Mouse (Mus musculus) thymus, adult 2 months (tissue): ENCODE measurements around the gene Hnrnpul1. TPM values are rescaled to one million over a fixed set of nuclear protein-coding genes. Genes with fewer than 3 reads are reported as not detected.
A peak's percentile ranks its signal among the peaks of the same experiment; 100 is the strongest.

Experiments
- DNase-seq: peaks from one replicate; pipeline ENCODE4 v3.0.0; 2021
- H3K27ac ChIP-seq: fragments of 200-500 bp; 2 replicates; pipeline ENCODE4 v1.5.1; 2012; ENCODE audit warnings: low read length, control low read depth; ENCODE audit not compliant: control insufficient read depth, insufficient read depth
- H3K27me3 ChIP-seq: fragments of 200-500 bp; 2 replicates; pipeline ENCODE4 v1.6.1; 2012; ENCODE audit warnings: mild to moderate bottlenecking, low read length, moderate library complexity, mixed read lengths; ENCODE audit not compliant: control insufficient read depth, insufficient read depth
- H3K36me3 ChIP-seq: fragments of 200-500 bp; 2 replicates; pipeline ENCODE4 v1.6.1; 2012; ENCODE audit warnings: mild to moderate bottlenecking, low read length, moderate library complexity; ENCODE audit not compliant: control insufficient read depth, insufficient read depth
- H3K4me1 ChIP-seq: fragments of 200-500 bp; replicated peaks from 2 replicates; pipeline ENCODE4 v1.6.1; 2012; ENCODE audit warnings: low read length; ENCODE audit not compliant: control insufficient read depth, insufficient read depth
- H3K4me3 ChIP-seq: fragments of 200-500 bp; 2 replicates; pipeline ENCODE4 v1.5.1; 2012; ENCODE audit warnings: mild to moderate bottlenecking, low read length, control low read depth, moderate library complexity; ENCODE audit not compliant: control insufficient read depth, insufficient read depth
- CTCF ChIP-seq: fragments of 200-500 bp; IDR thresholded peaks from 2 replicates; pipeline ENCODE4 v1.5.1; 2012; ENCODE audit warnings: mild to moderate bottlenecking, control low read depth, low read length, moderate library complexity, borderline replicate concordance; ENCODE audit not compliant: control insufficient read depth, poor library complexity, insufficient read depth; ENCODE audit errors: extremely low read depth
- POLR2A ChIP-seq: fragments of 200-500 bp; IDR thresholded peaks from 2 replicates; pipeline ENCODE4 v1.6.1; 2012; ENCODE audit warnings: mild to moderate bottlenecking, low read length, control low read depth, moderate library complexity; ENCODE audit not compliant: control insufficient read depth, poor library complexity, insufficient read depth; ENCODE audit errors: extremely low read depth
- WGBS: fragments of 180-500 bp; shearing (Covaris S2); methylation state at CpG from one replicate; pipeline ENCODE4 v1.1.7; 2018; 5-methylcytosine and 5-hydroxymethylcytosine counted together
- polyA plus RNA-seq: library from polyadenylated mRNA; depleted of rRNA; stranded (reverse); fragments of >200 nt; gene quantifications from 2 replicates; pipeline ENCODE4 v1.2.3, GENCODE M21; 2012

The Hnrnpul1 gene
- polyA plus RNA-seq, 1 experiment = 102 TPM

GRCm38 (mm10) chr7:25755468-25755833, 894 bp upstream of the Hnrnpul1 start:
- H3K27ac ChIP-seq = peak overlapping the region; percentile 74
- peaks cover 10% of the 10 kb centered on the region; the same call in 1 of the 2 replicates for H3K4me1 ChIP-seq
- TF ChIP-seq CTCF (no peak), POLR2A (no peak)
- H3K27me3 ChIP-seq = no peaks in the 10 kb centered on the region
- H3K4me3 ChIP-seq = peak overlapping the region; percentile 42
- WGBS = under 1% methylated on average over 15 of the region's 15 CpGs
- H3K36me3 ChIP-seq = peaks cover 5% of the 10 kb centered on the region
- peak; percentile 72 for DNase-seq

- H3K27me3 ChIP-seq = no peaks in the 10 kb centered on the region
- under 1% methylated on average over 30 of the region's 30 CpGs for WGBS
- TF ChIP-seq POLR2A = no peak; the same call in 1 of the 2 replicates
- peak; percentile 54; the same call in 1 of the 2 replicates for TF ChIP-seq CTCF
Observed at GRCm38 (mm10) chr7:25754439-25754737, 169 bp downstream of the Hnrnpul1 start.

GRCm38 (mm10) chr7:25753643-25754438, 716 bp downstream of the Hnrnpul1 start:
- H3K27ac ChIP-seq = peak overlapping the region; percentile 72
- under 1% methylated on average over 46 of the region's 46 CpGs for WGBS
- H3K27me3 ChIP-seq = no peaks in the 10 kb centered on the region
- peak overlapping the region; percentile 82 for H3K4me3 ChIP-seq
- DNase-seq = peak; percentile 33
- peaks cover 10% of the 10 kb centered on the region; the same call in 1 of the 2 replicates for H3K4me1 ChIP-seq
- peaks cover 19% of the 10 kb centered on the region for H3K36me3 ChIP-seq
- TF ChIP-seq CTCF (no peak), POLR2A (no peak)

More at GRCm38 (mm10) chr7:25754439-25754737, 169 bp downstream of the Hnrnpul1 start:
- Histone ChIP-seq H3K27ac (peak overlapping the region; percentile 72), H3K36me3 (peaks cover 13% of the 10 kb centered on the region), H3K4me3 (peak overlapping the region; percentile 82), H3K4me1 (peaks cover 10% of the 10 kb centered on the region; the same call in 1 of the 2 replicates)
- no peak for DNase-seq

- Histone ChIP-seq H3K4me1 (peaks cover 10% of the 10 kb centered on the region; the same call in 1 of the 2 replicates), H3K4me3 (no peak overlapping the region)
Observed at GRCm38 (mm10) chr7:25753076-25753475, 1.5 kb downstream of the Hnrnpul1 start.

GRCm38 (mm10) chr7:25746844-25747243, 7.7 kb downstream of the Hnrnpul1 start:
- no peak for DNase-seq
- H3K4me1 ChIP-seq = no peaks in the 10 kb centered on the region
- peaks cover 85% of the 10 kb centered on the region for H3K36me3 ChIP-seq
- TF ChIP-seq CTCF (no peak), POLR2A (no peak)
- no peaks in the 10 kb centered on the region for H3K27me3 ChIP-seq
- no peak overlapping the region for H3K4me3 ChIP-seq
- H3K27ac ChIP-seq = no peak overlapping the region
- 90% methylated on average over 3 of the region's 3 CpGs for WGBS

More at GRCm38 (mm10) chr7:25753076-25753475, 1.5 kb downstream of the Hnrnpul1 start:
- no peak overlapping the region for H3K27ac ChIP-seq
- peaks cover 26% of the 10 kb centered on the region for H3K36me3 ChIP-seq
- no peak for DNase-seq
- no peaks in the 10 kb centered on the region for H3K27me3 ChIP-seq
- TF ChIP-seq CTCF (no peak), POLR2A (no peak)

- 95% methylated on average over 3 of the region's 3 CpGs for WGBS
- TF ChIP-seq POLR2A (no peak), CTCF (no peak)
- Histone ChIP-seq H3K36me3 (peaks cover 94% of the 10 kb centered on the region), H3K27me3 (no peaks in the 10 kb centered on the region), H3K4me1 (no peaks in the 10 kb centered on the region), H3K27ac (no peak overlapping the region), H3K4me3 (no peak overlapping the region)
- DNase-seq = no peak
Observed at GRCm38 (mm10) chr7:25738277-25738676, 16.3 kb downstream of the Hnrnpul1 start.
